Mouse (Mus musculus): ENCODE measurements around the gene Pla2g12a.

Pla2g12a gene

GRCm38 (mm10) chr3:129878405-129879021 is at the start of gene Pla2g12a:
TSS of gene Pla2g12a (plus strand) at chr3:129878606.
- DNase-seq (ENCODE audit: low spot score): peak; percentile 93

GRCm38 (mm10) chr3:129830626-129831025 is 47.8 kb upstream of the Pla2g12a start:
- no peak for DNase-seq (ENCODE audit: low spot score)

- DNase-seq (ENCODE audit: low spot score): peak; percentile 92
Measured at GRCm38 (mm10) chr3:129831035-129831568, 47.3 kb upstream of the Pla2g12a start, which contains the start of gene Gar1. TSS of gene Gar1 (minus strand) at chr3:129831396.

GRCm38 (mm10) chr3:129835388-129835934 is 42.9 kb upstream of the Pla2g12a start, which contains the start of gene Cfi:
TSS of gene Cfi (plus strand) at chr3:129835884.
- DNase-seq (ENCODE audit: low spot score): no peak

GRCm38 (mm10) chr3:129836051-129836697 is 42.2 kb upstream of the Pla2g12a start:
- DNase-seq (ENCODE audit: low spot score): peak; percentile 14

GRCm38 (mm10) chr3:129836965-129837364 is 41.4 kb upstream of the Pla2g12a start:
- no peak for DNase-seq (ENCODE audit: low spot score)

- DNase-seq (ENCODE audit: low spot score): no peak
Measured at GRCm38 (mm10) chr3:129838017-129838416, 40.4 kb upstream of the Pla2g12a start.

GRCm38 (mm10) chr3:129845868-129846267 is 32.5 kb upstream of the Pla2g12a start:
- DNase-seq (ENCODE audit: low spot score): no peak

- DNase-seq (ENCODE audit: low spot score): no peak
Measured at GRCm38 (mm10) chr3:129846846-129847245, 31.6 kb upstream of the Pla2g12a start.

GRCm38 (mm10) chr3:129862592-129862991 is 15.8 kb upstream of the Pla2g12a start:
- DNase-seq (ENCODE audit: low spot score): no peak

- peak; percentile 68 for DNase-seq (ENCODE audit: low spot score)
Measured at GRCm38 (mm10) chr3:129863698-129864097, 14.7 kb upstream of the Pla2g12a start.

- DNase-seq (ENCODE audit: low spot score): no peak
Measured at GRCm38 (mm10) chr3:129877327-129877726, 1.1 kb upstream of the Pla2g12a start.

GRCm38 (mm10) chr3:129879131-129879757 is 838 bp downstream of the Pla2g12a start:
- DNase-seq (ENCODE audit: low spot score): peak; percentile 37

GRCm38 (mm10) chr3:129879913-129880312 is 1.5 kb downstream of the Pla2g12a start:
- DNase-seq (ENCODE audit: low spot score): no peak

- DNase-seq (ENCODE audit: low spot score): no peak
Measured at GRCm38 (mm10) chr3:129880925-129881593, 2.7 kb downstream of the Pla2g12a start.

GRCm38 (mm10) chr3:129885577-129885976 is 7.2 kb downstream of the Pla2g12a start:
- DNase-seq (ENCODE audit: low spot score): no peak

- DNase-seq (ENCODE audit: low spot score): no peak
Measured at GRCm38 (mm10) chr3:129886430-129886829, 8.0 kb downstream of the Pla2g12a start.

- no peak for DNase-seq (ENCODE audit: low spot score)
Measured at GRCm38 (mm10) chr3:129887779-129888517, 9.5 kb downstream of the Pla2g12a start.

- no peak for DNase-seq (ENCODE audit: low spot score)
Measured at GRCm38 (mm10) chr3:129892003-129892402, 13.6 kb downstream of the Pla2g12a start.

- DNase-seq (ENCODE audit: low spot score): no peak
Measured at GRCm38 (mm10) chr3:129893143-129893542, 14.7 kb downstream of the Pla2g12a start.

GRCm38 (mm10) chr3:129896591-129896990 is 18.2 kb downstream of the Pla2g12a start:
- DNase-seq (ENCODE audit: low spot score): no peak
